Mouse (Mus musculus) midbrain, embryonic 11.5 days (tissue): ENCODE measurements at regions not wholly inside any gene's neighbourhood (a gene's known extent, or its start where the extent isn't known, plus 50 kb on each side); places are given as distances from the start of the nearest gene placed in this dataset.

Experiments
- ATAC-seq: fragments of 200-750 bp; cut with Nextera tagmentation; 2 replicates; pipeline ENCODE4 v1.8.0; 2017; ENCODE audit warnings: moderate TSS enrichment, moderate library complexity; ENCODE audit not compliant: low FRiP score
- DNase-seq: peaks from one replicate; pipeline ENCODE4 v3.0.0; 2015; ENCODE audit warnings: low spot score; ENCODE audit errors: missing footprints
- H3K27ac ChIP-seq: fragments of 300-500 bp; sonication (generic); 2 replicates; pipeline ENCODE4 v1.5.1; 2014; ENCODE audit warnings: low read depth, low read length
- H3K27me3 ChIP-seq: fragments of 300-500 bp; sonication (generic); 2 replicates; pipeline ENCODE4 v1.6.1; 2014; ENCODE audit warnings: mild to moderate bottlenecking, low read length, moderate library complexity, mixed read lengths; ENCODE audit not compliant: control insufficient read depth, insufficient read depth
- H3K36me3 ChIP-seq: fragments of 300-500 bp; sonication (generic); 2 replicates; pipeline ENCODE4 v1.6.1; 2014; ENCODE audit warnings: mild to moderate bottlenecking, low read length, moderate library complexity, mixed read lengths; ENCODE audit not compliant: control insufficient read depth, insufficient read depth
- H3K4me1 ChIP-seq: fragments of 300-500 bp; sonication (generic); 2 replicates; pipeline ENCODE4 v1.6.1; 2014; ENCODE audit warnings: low read length; ENCODE audit not compliant: control insufficient read depth, insufficient read depth
- H3K4me2 ChIP-seq: fragments of 300-500 bp; sonication (generic); 2 replicates; pipeline ENCODE4 v1.6.1; 2014; ENCODE audit warnings: mild to moderate bottlenecking, moderate library complexity
- H3K4me3 ChIP-seq: fragments of 300-500 bp; sonication (generic); 2 replicates; pipeline ENCODE4 v1.5.1; 2014; ENCODE audit warnings: low read depth, low read length
- H3K9ac ChIP-seq: fragments of 300-500 bp; sonication (generic); 2 replicates; pipeline ENCODE4 v1.6.1; 2014; ENCODE audit warnings: low read length
- H3K9me3 ChIP-seq: fragments of 300-500 bp; sonication (generic); 2 replicates; pipeline ENCODE4 v1.6.1; 2016; ENCODE audit warnings: low read length; ENCODE audit not compliant: control insufficient read depth
- WGBS: fragments of 180-500 bp; shearing (Covaris S2); extraction: QIAGEN DNeasy Blood & Tissue Kit; methylation state at CpG from one replicate; pipeline ENCODE4 v1.1.7; 2014; 5-methylcytosine and 5-hydroxymethylcytosine counted together

DNA sequence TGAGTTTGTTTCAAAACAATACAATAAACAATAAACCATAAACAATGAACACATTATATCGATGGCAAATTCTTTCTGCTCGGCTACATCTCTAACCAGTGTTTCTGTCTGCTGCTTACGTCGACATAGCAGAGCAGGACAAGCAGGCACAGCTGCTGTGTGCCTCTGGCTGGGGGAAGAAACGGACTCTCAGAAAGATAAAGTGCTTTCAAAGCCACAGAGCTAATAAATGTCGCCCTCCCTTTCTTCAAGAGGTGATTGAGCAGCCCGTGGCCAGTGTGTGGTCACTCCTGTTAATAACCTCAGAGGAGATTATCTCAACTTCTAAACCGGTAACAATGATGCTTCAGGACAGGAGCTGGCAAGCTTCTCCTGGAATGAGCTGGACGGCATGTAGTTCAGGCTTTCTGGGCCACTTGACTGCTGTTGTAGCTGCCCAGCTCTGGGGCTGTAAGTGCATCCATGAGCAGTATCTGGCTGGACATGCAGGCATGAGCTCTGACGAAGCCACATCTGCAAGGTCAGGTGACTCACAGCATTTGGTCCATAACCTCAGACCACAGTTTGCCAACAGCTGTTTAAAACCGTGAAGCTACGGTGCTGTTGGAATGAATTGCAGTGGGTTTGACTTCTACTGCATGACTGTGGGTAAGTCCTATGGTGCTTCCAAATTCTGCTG is 55.6 kb downstream of the Evx1 start:
- DNase-seq (no peak), ATAC-seq (no peak)
- Histone ChIP-seq H3K4me2 (no peak overlapping the region), H3K4me3 (no peak overlapping the region), H3K9ac (no peak overlapping the region; the same call in 1 of the 2 replicates), H3K4me1 (peaks cover 2% of the 10 kb centered on the region; the same call in 1 of the 2 replicates), H3K9me3 (no peaks in the 10 kb centered on the region), H3K27ac (no peak overlapping the region), H3K27me3 (no peaks in the 10 kb centered on the region), H3K36me3 (no peaks in the 10 kb centered on the region)
- WGBS, result 56% methylated on average over 12 of the region's 12 CpGs

DNA sequence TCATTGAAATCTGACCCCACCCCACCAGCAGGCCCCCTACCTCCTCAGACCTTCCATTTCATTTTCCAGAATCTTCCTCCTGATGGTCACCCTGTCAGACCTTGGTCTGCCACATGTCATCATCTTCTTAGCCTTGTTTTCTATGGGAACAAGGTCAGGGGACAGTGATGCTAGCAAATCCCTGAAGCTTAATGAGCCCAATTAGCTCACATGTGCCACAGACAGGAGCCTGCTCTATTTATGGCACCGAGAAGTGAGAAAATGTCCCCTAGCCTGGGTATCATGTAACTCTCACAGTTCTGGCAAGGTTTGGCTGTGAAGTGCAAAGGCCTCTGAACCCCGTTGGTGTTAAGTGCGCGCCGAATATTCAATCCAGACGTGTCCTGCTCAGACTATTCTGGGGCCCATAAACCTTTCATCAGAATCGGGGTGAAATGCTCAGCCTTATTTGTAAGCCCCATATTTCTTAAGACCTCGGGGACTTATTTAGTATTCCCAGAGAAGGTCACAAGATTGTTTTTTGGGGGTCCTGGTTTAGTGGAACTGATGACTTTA is 57.6 kb downstream of the Evx1 start:
- Histone ChIP-seq H3K36me3 (no peaks in the 10 kb centered on the region), H3K9ac (no peak overlapping the region), H3K27me3 (no peaks in the 10 kb centered on the region), H3K4me1 (peaks cover 2% of the 10 kb centered on the region; the same call in 1 of the 2 replicates), H3K9me3 (no peaks in the 10 kb centered on the region), H3K4me2 (no peak overlapping the region), H3K27ac (no peak overlapping the region), H3K4me3 (no peak overlapping the region)
- ATAC-seq (no peak), DNase-seq (no peak)
- 85% methylated on average over 8 of the region's 8 CpGs for WGBS

DNA sequence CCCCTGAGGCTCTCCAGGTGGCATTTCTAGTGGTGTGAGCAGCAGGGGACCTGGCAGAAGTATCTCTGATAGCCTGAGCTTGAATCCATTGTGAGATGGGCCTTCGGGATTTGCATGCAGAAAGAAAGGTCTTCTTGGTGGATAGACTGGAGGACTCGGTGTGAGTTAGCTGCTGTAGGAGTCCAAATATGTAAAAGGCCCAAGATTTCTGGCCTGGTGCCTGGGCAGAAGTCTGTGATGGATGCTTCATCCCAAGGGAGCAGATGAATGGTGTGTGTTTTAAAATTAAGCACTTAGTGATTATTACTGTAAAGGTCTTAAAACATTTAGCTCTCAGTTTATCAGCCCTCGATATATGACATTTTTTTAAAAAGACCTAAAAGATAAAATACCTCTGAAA is 65.8 kb downstream of the Evx1 start:
- ATAC-seq, result no peak
- Histone ChIP-seq H3K9ac (no peak overlapping the region), H3K27me3 (no peaks in the 10 kb centered on the region), H3K27ac (no peak overlapping the region), H3K4me2 (no peak overlapping the region), H3K4me3 (no peak overlapping the region), H3K36me3 (no peaks in the 10 kb centered on the region), H3K9me3 (no peaks in the 10 kb centered on the region), H3K4me1 (no peaks in the 10 kb centered on the region)
- DNase-seq, result no peak
- WGBS, result 89% methylated on average over 3 of the region's 3 CpGs

DNA sequence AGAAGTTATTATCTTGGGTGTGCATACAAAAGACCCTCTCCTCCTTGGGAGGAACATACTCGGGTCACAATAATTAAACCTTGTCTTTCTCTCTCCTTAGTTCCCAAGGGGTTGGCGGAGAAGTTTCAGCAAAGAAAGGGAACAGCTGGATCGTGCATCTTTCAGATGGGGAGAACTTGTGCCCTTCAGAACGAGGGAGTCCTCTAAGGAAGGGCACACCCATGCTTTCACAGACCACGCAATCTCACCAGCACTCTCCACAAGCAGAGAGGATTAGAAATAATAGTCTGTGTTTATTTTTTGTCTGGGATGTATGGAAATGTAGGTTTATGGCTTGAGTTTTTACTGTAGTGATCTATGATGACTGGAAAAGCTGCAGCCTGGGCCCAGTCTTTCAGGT is 66.3 kb downstream of the Evx1 start:
- no peak overlapping the region for H3K27ac ChIP-seq
- no peaks in the 10 kb centered on the region for H3K4me1 ChIP-seq
- H3K4me3 ChIP-seq, result no peak overlapping the region
- no peak for ATAC-seq
- no peak overlapping the region for H3K9ac ChIP-seq
- no peaks in the 10 kb centered on the region for H3K27me3 ChIP-seq
- no peak for DNase-seq
- H3K36me3 ChIP-seq, result no peaks in the 10 kb centered on the region
- WGBS, result 77% methylated on average over 5 of the region's 5 CpGs
- no peaks in the 10 kb centered on the region for H3K9me3 ChIP-seq
- H3K4me2 ChIP-seq, result no peak overlapping the region

DNA sequence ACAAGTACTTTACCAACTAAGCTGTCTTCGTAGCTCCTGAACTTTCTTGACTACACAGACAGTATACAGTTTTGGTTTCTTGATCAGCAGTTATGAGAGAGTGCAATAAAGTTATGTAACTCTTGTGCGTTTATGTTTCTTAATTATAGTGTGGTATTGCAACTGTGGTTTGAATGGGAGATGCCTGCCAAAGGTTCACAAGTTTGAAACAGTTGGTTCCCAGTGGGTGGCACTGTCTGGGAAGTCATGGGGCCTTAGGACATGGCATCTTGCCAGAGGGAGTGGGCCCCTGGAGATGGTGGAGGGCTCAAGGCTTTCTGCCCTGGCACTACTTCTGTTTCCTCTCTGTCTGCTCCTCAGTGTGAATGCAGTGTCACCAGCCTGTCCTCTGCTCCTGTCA is 71.7 kb downstream of the Evx1 start:
- no peak for DNase-seq
- Histone ChIP-seq H3K4me3 (no peak overlapping the region), H3K4me2 (no peak overlapping the region), H3K27ac (no peak overlapping the region), H3K9ac (no peak overlapping the region), H3K9me3 (no peaks in the 10 kb centered on the region), H3K36me3 (no peaks in the 10 kb centered on the region), H3K4me1 (no peaks in the 10 kb centered on the region), H3K27me3 (no peaks in the 10 kb centered on the region)
- no peak for ATAC-seq
- 88% methylated on average over 2 of the region's 2 CpGs for WGBS

DNA sequence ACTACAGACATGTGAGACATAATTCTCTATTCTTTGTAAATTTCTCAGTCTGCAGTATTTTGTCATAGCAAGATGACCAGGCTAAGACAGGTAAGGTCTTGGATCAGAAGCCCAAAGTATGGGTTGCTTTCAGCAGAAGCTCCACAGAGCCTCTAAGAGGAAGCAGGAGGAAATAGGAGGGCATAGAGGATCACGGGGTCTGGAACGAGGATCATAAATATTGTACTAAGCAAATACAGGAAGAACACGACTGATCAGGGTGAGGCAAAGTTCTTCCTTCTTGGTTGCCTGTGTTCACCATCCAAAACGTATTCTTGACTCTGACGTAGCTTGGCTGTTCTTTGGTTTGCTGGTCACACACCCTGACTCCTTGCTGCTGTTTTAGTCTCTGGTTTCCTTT is 88.1 kb downstream of the Evx1 start:
- no peaks in the 10 kb centered on the region for H3K4me1 ChIP-seq
- WGBS, result 85% methylated on average over 5 of the region's 5 CpGs
- H3K27me3 ChIP-seq, result no peaks in the 10 kb centered on the region
- no peak overlapping the region for H3K9ac ChIP-seq
- no peaks in the 10 kb centered on the region for H3K36me3 ChIP-seq
- H3K27ac ChIP-seq, result no peak overlapping the region
- no peak overlapping the region for H3K4me3 ChIP-seq
- H3K9me3 ChIP-seq, result no peaks in the 10 kb centered on the region
- no peak overlapping the region for H3K4me2 ChIP-seq
- DNase-seq, result no peak
- ATAC-seq, result no peak

DNA sequence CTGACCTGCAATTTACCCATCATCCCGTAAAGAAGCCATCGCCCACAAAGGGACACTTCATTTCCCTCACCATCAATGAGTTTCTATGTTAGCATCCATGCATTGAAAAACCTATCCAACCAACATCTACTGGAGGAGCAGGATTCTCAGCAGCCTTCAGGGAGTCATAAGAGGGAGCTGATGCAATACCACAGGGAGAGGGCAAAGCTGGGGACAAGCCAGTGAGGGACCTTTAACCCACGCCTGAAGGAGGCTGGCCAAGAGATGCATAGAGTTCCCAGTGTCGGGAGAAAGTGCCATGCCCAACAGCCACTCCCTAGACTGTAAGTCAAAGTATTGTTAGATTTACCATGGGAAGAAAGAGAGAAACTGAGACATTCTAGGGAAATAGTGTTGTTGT is 96.7 kb downstream of the Evx1 start:
- H3K9me3 ChIP-seq, result no peaks in the 10 kb centered on the region
- no peak overlapping the region for H3K4me3 ChIP-seq
- no peak overlapping the region for H3K9ac ChIP-seq
- no peaks in the 10 kb centered on the region for H3K27me3 ChIP-seq
- H3K27ac ChIP-seq, result no peak overlapping the region
- DNase-seq (no peak), ATAC-seq (no peak)
- no peak overlapping the region for H3K4me2 ChIP-seq
- 84% methylated on average over 4 of the region's 4 CpGs for WGBS
- H3K4me1 ChIP-seq, result no peaks in the 10 kb centered on the region
- H3K36me3 ChIP-seq, result no peaks in the 10 kb centered on the region

DNA sequence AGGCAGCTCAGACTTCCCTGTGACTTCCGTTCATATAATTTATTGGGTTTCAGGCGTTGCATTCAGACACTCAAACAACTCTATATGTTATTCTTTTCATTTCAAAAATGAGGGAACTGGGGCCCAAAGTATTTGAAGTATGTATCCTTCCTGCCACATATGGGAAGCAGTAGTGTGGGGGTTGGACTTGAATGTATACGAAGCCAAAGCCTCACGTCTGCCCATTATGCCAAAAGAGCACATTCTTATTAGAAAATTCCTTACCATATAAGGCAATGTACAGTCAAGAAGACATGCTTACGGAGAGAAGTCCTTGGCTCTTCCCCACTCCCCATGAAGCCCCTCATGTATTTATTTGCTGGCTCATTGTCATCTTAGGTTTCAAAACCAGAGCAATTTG is 97.4 kb downstream of the Evx1 start:
- no peaks in the 10 kb centered on the region for H3K4me1 ChIP-seq
- H3K27me3 ChIP-seq, result no peaks in the 10 kb centered on the region
- H3K36me3 ChIP-seq, result no peaks in the 10 kb centered on the region
- H3K9me3 ChIP-seq, result no peaks in the 10 kb centered on the region
- WGBS, result 86% methylated on average over 5 of the region's 5 CpGs
- H3K4me3 ChIP-seq, result no peak overlapping the region
- H3K27ac ChIP-seq, result no peak overlapping the region
- ATAC-seq (no peak), DNase-seq (no peak)
- H3K4me2 ChIP-seq, result no peak overlapping the region
- no peak overlapping the region for H3K9ac ChIP-seq

DNA sequence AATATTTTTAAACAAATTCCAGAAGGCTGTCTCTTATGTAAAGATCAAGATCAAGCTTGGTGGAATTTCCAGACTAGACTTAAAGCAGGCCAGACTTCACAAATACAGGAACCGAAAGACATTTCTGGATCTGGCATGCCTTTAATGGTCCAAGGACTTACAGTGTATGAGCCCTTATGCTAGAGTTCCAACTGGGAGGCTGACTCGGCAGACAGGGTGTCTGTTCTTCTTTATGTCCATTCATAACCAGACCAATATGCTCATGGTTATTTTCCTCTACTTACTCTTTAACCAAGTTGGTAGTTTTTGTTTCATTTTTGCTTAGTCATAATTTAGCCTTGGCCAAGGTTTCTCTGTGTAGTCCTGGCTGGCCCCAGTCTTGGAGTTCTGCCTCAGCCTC is 98.0 kb downstream of the Evx1 start:
- no peak overlapping the region for H3K4me3 ChIP-seq
- H3K9me3 ChIP-seq, result no peaks in the 10 kb centered on the region
- H3K4me1 ChIP-seq, result no peaks in the 10 kb centered on the region
- DNase-seq (no peak), ATAC-seq (no peak)
- no peaks in the 10 kb centered on the region for H3K27me3 ChIP-seq
- 86% methylated on average over 2 of the region's 2 CpGs for WGBS
- H3K9ac ChIP-seq, result no peak overlapping the region
- no peak overlapping the region for H3K27ac ChIP-seq
- no peak overlapping the region for H3K4me2 ChIP-seq
- H3K36me3 ChIP-seq, result no peaks in the 10 kb centered on the region
